Mouse (Mus musculus) testis, postnatal 10 days (tissue): ENCODE data around the gene Neu2.
"Not testable (repeated sequence)": the region's sequence is repeated elsewhere in the genome, so short reads cannot be mapped to it uniquely, and the experiment has no call there.

ENCODE experiments used
- DNase-seq: peaks from one replicate; pipeline ENCODE4 v3.0.0; 2021; ENCODE audit warnings: low spot score

Gene Neu2

GRCm38 (mm10) chr1:87509561-87510165 is at the start of gene Neu2:
Neu2 (plus strand) TSS chr1:87509889.
- DNase-seq: peak; percentile 50

- DNase-seq: no peak
These were observed 42.2 kb upstream of the Neu2 start for GRCm38 (mm10) chr1:87467469-87467868.

- DNase-seq: no peak
These were observed 41.4 kb upstream of the Neu2 start for GRCm38 (mm10) chr1:87468321-87468720.

- DNase-seq: not testable (repeated sequence)
These were observed 39.7 kb upstream of the Neu2 start, which contains the start of gene Snorc for GRCm38 (mm10) chr1:87469971-87470370. Snorc (plus strand) TSS chr1:87470271.

- no peak for DNase-seq
These were observed 37.8 kb upstream of the Neu2 start for GRCm38 (mm10) chr1:87471914-87472313.

GRCm38 (mm10) chr1:87472576-87472975 is 37.1 kb upstream of the Neu2 start:
- no peak for DNase-seq

GRCm38 (mm10) chr1:87475076-87475895 is 34.4 kb upstream of the Neu2 start:
- DNase-seq: no peak

GRCm38 (mm10) chr1:87482546-87482945 is 27.1 kb upstream of the Neu2 start:
- no peak for DNase-seq

- DNase-seq: no peak
These were observed 23.3 kb upstream of the Neu2 start for GRCm38 (mm10) chr1:87486386-87486785.

GRCm38 (mm10) chr1:87492285-87492684 is 17.4 kb upstream of the Neu2 start:
- DNase-seq: no peak

- no peak for DNase-seq
These were observed 16.1 kb upstream of the Neu2 start for GRCm38 (mm10) chr1:87493542-87493941.

- no peak for DNase-seq
These were observed 4.2 kb upstream of the Neu2 start for GRCm38 (mm10) chr1:87505524-87505923.

GRCm38 (mm10) chr1:87507857-87508256 is 1.8 kb upstream of the Neu2 start:
- DNase-seq: no peak

GRCm38 (mm10) chr1:87508591-87509560 is 813 bp upstream of the Neu2 start:
- no peak for DNase-seq

GRCm38 (mm10) chr1:87510166-87510691 is 540 bp downstream of the Neu2 start:
- peak; percentile 76 for DNase-seq

- no peak for DNase-seq
These were observed 1.2 kb downstream of the Neu2 start for GRCm38 (mm10) chr1:87510845-87511244.

GRCm38 (mm10) chr1:87520467-87520866 is 10.8 kb downstream of the Neu2 start:
- DNase-seq: no peak

- DNase-seq: no peak
These were observed 11.8 kb downstream of the Neu2 start for GRCm38 (mm10) chr1:87521523-87521922.

- DNase-seq: no peak
These were observed 15.4 kb downstream of the Neu2 start for GRCm38 (mm10) chr1:87525041-87525440.

GRCm38 (mm10) chr1:87527191-87527590 is 17.5 kb downstream of the Neu2 start:
- DNase-seq: no peak

GRCm38 (mm10) chr1:87532346-87532745 is 22.7 kb downstream of the Neu2 start:
- no peak for DNase-seq

- DNase-seq: no peak
These were observed 24.4 kb downstream of the Neu2 start for GRCm38 (mm10) chr1:87534118-87534517.
